Mouse (Mus musculus): Measurements from ENCODE around the gene Tenm3. TPM values are rescaled to one million over a fixed set of nuclear protein-coding genes. Genes with fewer than 3 reads are reported as not detected.

Gene Tenm3
- polyA plus RNA-seq, 1 experiment from 2014 or later: 18.2 TPM

- Histone ChIP-seq H3K36me3 (ENCODE audit: control insufficient read depth, insufficient read depth, low read length) (no peaks in the 10 kb centered on the region), H3K27me3 (ENCODE audit: control insufficient read depth, insufficient read depth, low read length) (no peaks in the 10 kb centered on the region), H3K4me1 (ENCODE audit: control insufficient read depth, insufficient read depth, low read length) (peaks cover 9% of the 10 kb centered on the region; the same call in 1 of the 2 replicates), H3K27ac (ENCODE audit: low read depth, low read length) (no peak overlapping the region), H3K4me3 (ENCODE audit: low read depth, low read length) (no peak overlapping the region), H3K9me3 (replicated peaks; ENCODE audit: control insufficient read depth, low read length) (no peaks in the 10 kb centered on the region), H3K4me2 (no peak overlapping the region), H3K9ac (ENCODE audit: low read depth, low read length) (no peak overlapping the region)
- ATAC-seq (replicated peaks; ENCODE audit: insufficient number of reproducible peaks, low FRiP score, low TSS enrichment): no peak
- WGBS (ENCODE audit: insufficient replicate concordance): 84% methylated on average over 4 of the region's 4 CpGs
These were observed 242.1 kb downstream of the Tenm3 start for GRCm38 (mm10) chr8:48601621-48602020.

- peaks cover 12% of the 10 kb centered on the region for H3K4me1 ChIP-seq (ENCODE audit: control insufficient read depth, insufficient read depth, low read length)
- H3K36me3 ChIP-seq (ENCODE audit: control insufficient read depth, insufficient read depth, low read length): no peaks in the 10 kb centered on the region
- H3K9me3 ChIP-seq (replicated peaks; ENCODE audit: control insufficient read depth, low read length): no peaks in the 10 kb centered on the region
- H3K27ac ChIP-seq (ENCODE audit: low read depth, low read length): no peak overlapping the region
- no peak for ATAC-seq (replicated peaks; ENCODE audit: insufficient number of reproducible peaks, low FRiP score, low TSS enrichment)
- no peak overlapping the region for H3K4me3 ChIP-seq (ENCODE audit: low read depth, low read length)
- H3K27me3 ChIP-seq (ENCODE audit: control insufficient read depth, insufficient read depth, low read length): no peaks in the 10 kb centered on the region
- no peak overlapping the region for H3K9ac ChIP-seq (ENCODE audit: low read depth, low read length)
- no peak overlapping the region for H3K4me2 ChIP-seq
- 39% methylated on average over 4 of the region's 4 CpGs for WGBS (ENCODE audit: insufficient replicate concordance)
These were observed 244.7 kb downstream of the Tenm3 start for GRCm38 (mm10) chr8:48599028-48599427.

- no peaks in the 10 kb centered on the region for H3K9me3 ChIP-seq (replicated peaks; ENCODE audit: control insufficient read depth, low read length)
- no peak overlapping the region for H3K9ac ChIP-seq (ENCODE audit: low read depth, low read length)
- no peak overlapping the region for H3K4me3 ChIP-seq (ENCODE audit: low read depth, low read length)
- no peaks in the 10 kb centered on the region for H3K27me3 ChIP-seq (ENCODE audit: control insufficient read depth, insufficient read depth, low read length)
- no peak overlapping the region for H3K4me2 ChIP-seq
- H3K27ac ChIP-seq (ENCODE audit: low read depth, low read length): no peak overlapping the region
- WGBS (ENCODE audit: insufficient replicate concordance): 65% methylated on average over 14 of the region's 14 CpGs
- no peaks in the 10 kb centered on the region for H3K36me3 ChIP-seq (ENCODE audit: control insufficient read depth, insufficient read depth, low read length)
- H3K4me1 ChIP-seq (ENCODE audit: control insufficient read depth, insufficient read depth, low read length): peaks cover 17% of the 10 kb centered on the region
- ATAC-seq (replicated peaks; ENCODE audit: insufficient number of reproducible peaks, low FRiP score, low TSS enrichment): no peak
These were observed 247.4 kb downstream of the Tenm3 start for GRCm38 (mm10) chr8:48596332-48596731.

GRCm38 (mm10) chr8:48591818-48592217 lies 251.9 kb downstream of the Tenm3 start:
- ATAC-seq (replicated peaks; ENCODE audit: insufficient number of reproducible peaks, low FRiP score, low TSS enrichment): no peak
- Histone ChIP-seq H3K4me3 (ENCODE audit: low read depth, low read length) (no peak overlapping the region), H3K36me3 (ENCODE audit: control insufficient read depth, insufficient read depth, low read length) (no peaks in the 10 kb centered on the region), H3K27me3 (ENCODE audit: control insufficient read depth, insufficient read depth, low read length) (no peaks in the 10 kb centered on the region), H3K4me1 (ENCODE audit: control insufficient read depth, insufficient read depth, low read length) (peaks cover 8% of the 10 kb centered on the region; the same call in 1 of the 2 replicates), H3K9ac (ENCODE audit: low read depth, low read length) (no peak overlapping the region), H3K4me2 (no peak overlapping the region), H3K9me3 (replicated peaks; ENCODE audit: control insufficient read depth, low read length) (no peaks in the 10 kb centered on the region), H3K27ac (ENCODE audit: low read depth, low read length) (no peak overlapping the region)
- WGBS (ENCODE audit: insufficient replicate concordance): 18% methylated on average over 5 of the region's 5 CpGs

GRCm38 (mm10) chr8:48579732-48580131 lies 264.0 kb downstream of the Tenm3 start:
- Histone ChIP-seq H3K4me1 (ENCODE audit: control insufficient read depth, insufficient read depth, low read length) (0 out of 2 replicates have a peak, but pooled peaks cover 6% of the 10 kb centered on the region), H3K9ac (ENCODE audit: low read depth, low read length) (no peak overlapping the region), H3K27me3 (ENCODE audit: control insufficient read depth, insufficient read depth, low read length) (no peaks in the 10 kb centered on the region), H3K36me3 (ENCODE audit: control insufficient read depth, insufficient read depth, low read length) (no peaks in the 10 kb centered on the region), H3K4me2 (peak overlapping the region; percentile 42), H3K27ac (ENCODE audit: low read depth, low read length) (no peak overlapping the region), H3K9me3 (replicated peaks; ENCODE audit: control insufficient read depth, low read length) (no peaks in the 10 kb centered on the region), H3K4me3 (ENCODE audit: low read depth, low read length) (no peak overlapping the region)
- no peak for ATAC-seq (replicated peaks; ENCODE audit: insufficient number of reproducible peaks, low FRiP score, low TSS enrichment)
- WGBS (ENCODE audit: insufficient replicate concordance): 35% methylated on average over 6 of the region's 6 CpGs

GRCm38 (mm10) chr8:48579144-48579543 lies 264.6 kb downstream of the Tenm3 start:
- H3K36me3 ChIP-seq (ENCODE audit: control insufficient read depth, insufficient read depth, low read length): no peaks in the 10 kb centered on the region
- no peaks in the 10 kb centered on the region for H3K9me3 ChIP-seq (replicated peaks; ENCODE audit: control insufficient read depth, low read length)
- no peaks in the 10 kb centered on the region for H3K27me3 ChIP-seq (ENCODE audit: control insufficient read depth, insufficient read depth, low read length)
- H3K9ac ChIP-seq (ENCODE audit: low read depth, low read length): no peak overlapping the region
- no peak overlapping the region for H3K4me3 ChIP-seq (ENCODE audit: low read depth, low read length)
- WGBS (ENCODE audit: insufficient replicate concordance): 9% methylated on average over 8 of the region's 8 CpGs
- H3K4me2 ChIP-seq: peak overlapping the region; percentile 42
- H3K4me1 ChIP-seq (ENCODE audit: control insufficient read depth, insufficient read depth, low read length): 0 out of 2 replicates have a peak, but pooled peaks cover 6% of the 10 kb centered on the region
- no peak overlapping the region for H3K27ac ChIP-seq (ENCODE audit: low read depth, low read length)
- ATAC-seq (replicated peaks; ENCODE audit: insufficient number of reproducible peaks, low FRiP score, low TSS enrichment): no peak

- Histone ChIP-seq H3K4me3 (ENCODE audit: low read depth, low read length) (no peak overlapping the region), H3K9me3 (replicated peaks; ENCODE audit: control insufficient read depth, low read length) (no peaks in the 10 kb centered on the region), H3K36me3 (ENCODE audit: control insufficient read depth, insufficient read depth, low read length) (no peaks in the 10 kb centered on the region), H3K27me3 (ENCODE audit: control insufficient read depth, insufficient read depth, low read length) (no peaks in the 10 kb centered on the region), H3K4me1 (ENCODE audit: control insufficient read depth, insufficient read depth, low read length) (no peaks in the 10 kb centered on the region), H3K9ac (ENCODE audit: low read depth, low read length) (no peak overlapping the region), H3K4me2 (no peak overlapping the region), H3K27ac (ENCODE audit: low read depth, low read length) (no peak overlapping the region)
- 83% methylated on average over 1 of the region's 1 CpGs for WGBS (ENCODE audit: insufficient replicate concordance)
- no peak for ATAC-seq (replicated peaks; ENCODE audit: insufficient number of reproducible peaks, low FRiP score, low TSS enrichment)
These were observed 270.8 kb downstream of the Tenm3 start for GRCm38 (mm10) chr8:48572941-48573340.

- no peak for ATAC-seq (replicated peaks; ENCODE audit: insufficient number of reproducible peaks, low FRiP score, low TSS enrichment)
These were observed 271.4 kb downstream of the Tenm3 start for GRCm38 (mm10) chr8:48572345-48572744.

GRCm38 (mm10) chr8:48568608-48569007 lies 275.1 kb downstream of the Tenm3 start:
- H3K4me1 ChIP-seq (ENCODE audit: control insufficient read depth, insufficient read depth, low read length): no peaks in the 10 kb centered on the region
- no peaks in the 10 kb centered on the region for H3K27me3 ChIP-seq (ENCODE audit: control insufficient read depth, insufficient read depth, low read length)
- H3K27ac ChIP-seq (ENCODE audit: low read depth, low read length): no peak overlapping the region
- ATAC-seq (replicated peaks; ENCODE audit: insufficient number of reproducible peaks, low FRiP score, low TSS enrichment): no peak
- 62% methylated on average over 4 of the region's 4 CpGs for WGBS (ENCODE audit: insufficient replicate concordance)
- H3K4me3 ChIP-seq (ENCODE audit: low read depth, low read length): no peak overlapping the region
- H3K36me3 ChIP-seq (ENCODE audit: control insufficient read depth, insufficient read depth, low read length): no peaks in the 10 kb centered on the region
- H3K4me2 ChIP-seq: no peak overlapping the region
- no peak overlapping the region for H3K9ac ChIP-seq (ENCODE audit: low read depth, low read length)
- no peaks in the 10 kb centered on the region for H3K9me3 ChIP-seq (replicated peaks; ENCODE audit: control insufficient read depth, low read length)

More at GRCm38 (mm10) chr8:48572345-48572744, 271.4 kb downstream of the Tenm3 start:
- H3K36me3 ChIP-seq (ENCODE audit: control insufficient read depth, insufficient read depth, low read length): no peaks in the 10 kb centered on the region
- no peaks in the 10 kb centered on the region for H3K27me3 ChIP-seq (ENCODE audit: control insufficient read depth, insufficient read depth, low read length)
- H3K4me2 ChIP-seq: no peak overlapping the region
- WGBS (ENCODE audit: insufficient replicate concordance): 85% methylated on average over 2 of the region's 2 CpGs
- H3K9me3 ChIP-seq (replicated peaks; ENCODE audit: control insufficient read depth, low read length): no peaks in the 10 kb centered on the region
- H3K4me3 ChIP-seq (ENCODE audit: low read depth, low read length): no peak overlapping the region
- H3K4me1 ChIP-seq (ENCODE audit: control insufficient read depth, insufficient read depth, low read length): no peaks in the 10 kb centered on the region
- H3K27ac ChIP-seq (ENCODE audit: low read depth, low read length): no peak overlapping the region
- H3K9ac ChIP-seq (ENCODE audit: low read depth, low read length): no peak overlapping the region

Data from heart, embryonic 11.5 days (tissue).